Mouse (Mus musculus) liver, postnatal 0 days (tissue): ENCODE data around the gene Ehbp1. TPM values are rescaled to one million over a fixed set of nuclear protein-coding genes. Genes with fewer than 3 reads are reported as not detected.
A peak's percentile ranks its signal among the peaks of the same experiment; 100 is the strongest.

Experiments
- ATAC-seq: fragments of 200-750 bp; cut with Nextera tagmentation; 2 replicates; pipeline ENCODE4 v1.8.0; 2017; ENCODE audit warnings: mild to moderate bottlenecking, moderate library complexity
- DNase-seq: peaks from one replicate; pipeline ENCODE4 v3.0.0-alpha.2; 2016
- H3K27ac ChIP-seq: fragments of 300-500 bp; sonication (generic); 2 replicates; pipeline ENCODE4 v1.5.1; 2014; ENCODE audit warnings: antibody characterized with exemption, moderate library complexity, mild to moderate bottlenecking, low read depth
- H3K27me3 ChIP-seq: fragments of 300-500 bp; sonication (generic); 2 replicates; pipeline ENCODE4 v1.6.1; 2014; ENCODE audit warnings: low read length, control low read depth, mixed read lengths; ENCODE audit not compliant: insufficient read depth
- H3K36me3 ChIP-seq: fragments of 300-500 bp; sonication (generic); replicated peaks from 2 replicates; pipeline ENCODE4 v1.6.1; 2014; ENCODE audit warnings: mild to moderate bottlenecking, control low read depth, low read length, moderate library complexity, mixed read lengths; ENCODE audit not compliant: insufficient read depth
- H3K4me1 ChIP-seq: fragments of 300-500 bp; sonication (generic); 2 replicates; pipeline ENCODE4 v1.6.1; 2014; ENCODE audit warnings: antibody characterized with exemption, mild to moderate bottlenecking, control low read depth; ENCODE audit not compliant: insufficient read depth
- H3K4me2 ChIP-seq: fragments of 300-500 bp; sonication (generic); 2 replicates; pipeline ENCODE4 v1.6.1; 2014; ENCODE audit warnings: low read depth, mild to moderate bottlenecking, low read length, moderate library complexity, mixed read lengths
- H3K4me3 ChIP-seq: fragments of 300-500 bp; sonication (generic); 2 replicates; pipeline ENCODE4 v1.5.1; 2014; ENCODE audit warnings: low read depth, low read length
- H3K9ac ChIP-seq: fragments of 300-500 bp; sonication (generic); replicated peaks from 2 replicates; pipeline ENCODE4 v1.6.1; 2014; ENCODE audit warnings: mild to moderate bottlenecking, moderate library complexity
- H3K9me3 ChIP-seq: fragments of 300-500 bp; sonication (generic); 2 replicates; pipeline ENCODE4 v1.6.1; 2016; ENCODE audit warnings: mild to moderate bottlenecking, control low read depth, low read length, mixed read lengths
- CTCF ChIP-seq: sonication (generic); IDR thresholded peaks from 2 replicates; pipeline ENCODE4 v1.5.1; 2016; ENCODE audit warnings: antibody characterized with exemption, low read depth
- EP300 ChIP-seq: IDR thresholded peaks from 2 replicates; pipeline ENCODE4 v1.6.1; 2016; ENCODE audit warnings: antibody characterized with exemption, low read depth, mild to moderate bottlenecking
- WGBS: fragments of 180-500 bp; shearing (Covaris S2); extraction: QIAGEN DNeasy Blood & Tissue Kit; methylation state at CpG from one replicate; pipeline ENCODE4 v1.1.7; 2014; ENCODE audit not compliant: insufficient replicate concordance; 5-methylcytosine and 5-hydroxymethylcytosine counted together
- polyA plus RNA-seq: library from polyadenylated mRNA; unstranded; fragments of >200 nt; fragmentation: Nextera tagmentation; extraction: Ambion mirVana; gene quantifications from 2 replicates; pipeline ENCODE4 v1.2.1, GENCODE M21; 2015

The Ehbp1 gene
- polyA plus RNA-seq, 1 experiment from 2014 or later: 1.9 TPM

DNA sequence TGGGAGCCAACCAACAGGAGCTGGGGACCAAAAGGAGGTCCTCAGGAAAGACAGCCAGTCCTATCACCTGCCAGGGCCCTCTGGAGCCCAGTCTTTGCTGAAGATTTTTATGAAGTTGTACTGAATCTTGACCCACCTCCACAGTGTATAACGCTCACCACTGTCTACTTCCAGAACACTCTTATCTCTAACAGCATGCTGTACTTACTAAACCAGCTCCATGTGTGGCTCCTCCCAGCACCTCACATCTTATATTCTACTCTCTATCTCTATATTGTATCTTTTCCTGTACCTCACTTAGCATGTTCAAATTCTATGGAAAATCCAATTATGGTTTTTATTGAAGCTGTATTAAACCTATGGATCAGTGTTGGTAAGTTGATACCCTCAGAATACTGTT is 163.5 kb downstream of the Ehbp1 start:
- Histone ChIP-seq H3K4me1 (peaks cover 3% of the 10 kb centered on the region; the same call in 1 of the 2 replicates), H3K9ac (no peak overlapping the region), H3K4me3 (no peak overlapping the region), H3K4me2 (peak overlapping the region; percentile 27; the same call in 1 of the 2 replicates), H3K9me3 (no peaks in the 10 kb centered on the region), H3K36me3 (no peaks in the 10 kb centered on the region), H3K27ac (no peak overlapping the region), H3K27me3 (no peaks in the 10 kb centered on the region)
- DNase-seq: no peak
- peak; percentile 79 for TF ChIP-seq EP300
- TF ChIP-seq CTCF: no peak
- WGBS: 44% methylated on average over 1 of the region's 1 CpGs
- ATAC-seq: peak; percentile 88

GRCm38 (mm10) chr11:22174311-22174710 is 167.8 kb downstream of the Ehbp1 start:
- H3K4me3 ChIP-seq: no peak overlapping the region
- ATAC-seq: no peak
- DNase-seq: no peak
- H3K27me3 ChIP-seq: no peaks in the 10 kb centered on the region
- 84% methylated on average over 3 of the region's 3 CpGs for WGBS
- H3K4me1 ChIP-seq: peaks cover 6% of the 10 kb centered on the region
- H3K36me3 ChIP-seq: no peaks in the 10 kb centered on the region
- H3K9me3 ChIP-seq: no peaks in the 10 kb centered on the region
- no peak overlapping the region for H3K4me2 ChIP-seq
- TF ChIP-seq CTCF (no peak), EP300 (no peak)
- H3K27ac ChIP-seq: no peak overlapping the region
- no peak overlapping the region for H3K9ac ChIP-seq

DNA sequence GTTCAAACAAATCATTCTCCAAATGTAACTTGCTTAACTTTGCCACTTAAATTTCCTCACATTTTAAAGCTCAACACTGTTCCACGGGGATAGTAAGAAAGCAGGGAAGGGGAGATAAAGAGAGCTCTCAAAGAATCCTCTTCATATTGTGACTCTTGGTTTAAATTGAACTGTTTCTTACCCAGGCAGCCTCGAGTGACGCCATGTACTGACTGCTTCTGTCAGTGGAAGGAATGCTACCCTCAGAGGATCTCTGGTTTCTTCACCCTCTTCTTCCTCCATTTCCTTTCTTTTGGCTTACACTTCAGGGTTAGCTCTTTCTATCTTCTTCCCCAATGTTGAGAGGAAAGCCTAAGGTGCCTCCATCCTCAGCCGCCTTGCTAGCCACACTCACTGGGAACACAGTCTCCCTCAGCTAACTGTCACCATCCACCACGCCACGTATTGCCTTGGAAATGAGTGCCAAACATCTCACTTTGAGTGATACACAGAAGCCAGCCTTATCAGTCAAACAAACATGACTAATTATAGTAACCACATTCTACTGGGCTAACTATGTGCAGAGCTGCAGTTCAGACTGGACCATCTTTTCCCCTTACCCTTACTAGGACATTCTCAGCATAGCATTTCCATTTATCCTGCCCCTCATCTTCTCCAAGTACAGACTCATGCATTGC is 171.0 kb downstream of the Ehbp1 start:
- DNase-seq: no peak
- Histone ChIP-seq H3K36me3 (peaks cover 2% of the 10 kb centered on the region; the same call in 1 of the 2 replicates), H3K4me2 (peak overlapping the region; percentile 51), H3K27ac (peak overlapping the region; percentile 51), H3K27me3 (no peaks in the 10 kb centered on the region), H3K4me1 (peaks cover 3% of the 10 kb centered on the region; the same call in 1 of the 2 replicates), H3K9me3 (no peaks in the 10 kb centered on the region), H3K4me3 (peak overlapping the region; percentile 24), H3K9ac (0 out of 2 replicates have a peak overlapping the region, but pooled peaks have one; percentile 30)
- peak; percentile 73 for ATAC-seq
- no peak for TF ChIP-seq CTCF
- TF ChIP-seq EP300: peak; percentile 61; the same call in 1 of the 2 replicates
- 55% methylated on average over 6 of the region's 6 CpGs for WGBS

GRCm38 (mm10) chr11:22157882-22158281 is 184.2 kb downstream of the Ehbp1 start:
- DNase-seq: no peak
- 83% methylated on average over 4 of the region's 4 CpGs for WGBS
- H3K27ac ChIP-seq: no peak overlapping the region
- H3K27me3 ChIP-seq: no peaks in the 10 kb centered on the region
- no peak overlapping the region for H3K9ac ChIP-seq
- no peak overlapping the region for H3K4me3 ChIP-seq
- no peak overlapping the region for H3K4me2 ChIP-seq
- no peaks in the 10 kb centered on the region; the same call in 1 of the 2 replicates for H3K36me3 ChIP-seq
- no peaks in the 10 kb centered on the region for H3K9me3 ChIP-seq
- TF ChIP-seq EP300 (no peak), CTCF (no peak)
- H3K4me1 ChIP-seq: no peaks in the 10 kb centered on the region
- no peak for ATAC-seq

GRCm38 (mm10) chr11:22156182-22156581 is 185.9 kb downstream of the Ehbp1 start:
- TF ChIP-seq CTCF (no peak), EP300 (no peak)
- WGBS: 84% methylated on average over 2 of the region's 2 CpGs
- no peak overlapping the region for H3K4me2 ChIP-seq
- H3K9me3 ChIP-seq: no peaks in the 10 kb centered on the region
- H3K27ac ChIP-seq: no peak overlapping the region
- ATAC-seq: no peak
- H3K27me3 ChIP-seq: no peaks in the 10 kb centered on the region
- no peak overlapping the region for H3K4me3 ChIP-seq
- H3K36me3 ChIP-seq: no peaks in the 10 kb centered on the region; the same call in 1 of the 2 replicates
- H3K4me1 ChIP-seq: no peaks in the 10 kb centered on the region
- DNase-seq: no peak
- no peak overlapping the region for H3K9ac ChIP-seq

DNA sequence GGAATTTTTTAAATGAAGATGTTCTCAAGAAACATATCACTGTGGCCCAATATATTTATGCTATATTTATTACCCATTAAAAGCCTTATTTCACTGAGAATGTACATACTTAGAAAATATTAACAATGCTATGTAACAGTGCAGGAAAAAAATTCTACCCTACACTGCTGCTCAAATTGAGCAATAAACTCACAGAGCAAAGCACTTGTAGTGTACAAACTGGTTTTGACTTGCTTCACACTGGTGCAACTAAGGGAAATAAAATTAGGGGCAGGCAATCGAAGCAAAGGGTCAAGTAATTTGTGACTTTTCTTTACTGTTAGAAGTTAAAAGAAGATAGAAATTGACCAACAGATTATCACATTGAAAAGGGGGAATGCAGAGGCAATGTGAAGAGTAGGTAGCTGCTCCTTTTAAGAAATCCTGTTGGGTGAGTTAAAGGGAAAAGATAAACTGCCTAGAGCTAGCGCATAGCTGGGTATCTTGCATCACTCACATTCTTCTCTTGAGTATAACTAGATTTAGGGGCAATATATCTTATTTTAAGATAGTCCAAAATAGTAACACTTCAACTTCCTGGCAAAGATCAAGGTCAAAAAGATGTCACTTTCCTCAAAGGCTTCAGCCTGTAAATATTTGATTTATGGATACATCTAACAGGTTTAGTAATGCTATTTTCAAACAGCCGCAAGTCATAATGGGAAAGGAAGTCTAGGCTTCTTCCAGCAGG is 186.6 kb downstream of the Ehbp1 start:
- no peak overlapping the region for H3K27ac ChIP-seq
- H3K4me3 ChIP-seq: no peak overlapping the region
- TF ChIP-seq CTCF: no peak
- no peak for TF ChIP-seq EP300
- no peak for ATAC-seq
- no peaks in the 10 kb centered on the region; the same call in 1 of the 2 replicates for H3K36me3 ChIP-seq
- no peak overlapping the region for H3K4me2 ChIP-seq
- WGBS: 74% methylated on average over 3 of the region's 3 CpGs
- H3K9ac ChIP-seq: no peak overlapping the region
- no peaks in the 10 kb centered on the region for H3K27me3 ChIP-seq
- no peaks in the 10 kb centered on the region for H3K4me1 ChIP-seq
- no peaks in the 10 kb centered on the region for H3K9me3 ChIP-seq
- no peak for DNase-seq
